Mouse (Mus musculus): ENCODE results near the gene Trappc2l. TPM values are rescaled to one million over a fixed set of nuclear protein-coding genes. Genes with fewer than 3 reads are reported as not detected.

The Trappc2l gene
- total RNA-seq, 1 experiment, result 56.1 TPM

- Histone ChIP-seq H3K4me1 (ENCODE audit: control insufficient read depth in 2 of 2, insufficient read depth in 2 of 2, low read length in 2 of 2, poor library complexity in 1 of 2) (peaks cover 1 to 24% of the 10 kb centered on the region in 2 experiments; a peak in 3 of 4 replicates), H3K4me3 (ENCODE audit: insufficient read depth in 1 of 2, low read depth in 1 of 2, low read length in 2 of 2, poor library complexity in 1 of 2, severe bottlenecking in 1 of 2) (no peak overlapping the region), H3K9ac (ENCODE audit: insufficient read depth, low read depth, low read length, poor library complexity, severe bottlenecking) (no peak overlapping the region), H3K36me3 (ENCODE audit: control insufficient read depth, insufficient read depth, low read length, poor library complexity, severe bottlenecking) (no peaks in the 10 kb centered on the region), H3K27ac (ENCODE audit: insufficient read depth, low read depth, low read length, poor library complexity, severe bottlenecking) (no peak overlapping the region; the same call in 1 of the 2 replicates), H3K9me3 (ENCODE audit: control insufficient read depth, insufficient read depth, low read depth, low read length) (no peaks in the 10 kb centered on the region)
- TF ChIP-seq CHD2 (IDR thresholded peaks at IDR 0.05; ENCODE audit: low read depth, low read length) (no peak), ZC3H11A (IDR thresholded peaks at IDR 0.05; ENCODE audit: borderline replicate concordance, low read depth, low read length) (no peak), HCFC1 (IDR thresholded peaks at IDR 0.05; ENCODE audit: borderline replicate concordance, insufficient read depth, low read length) (no peak), MAFK (IDR thresholded peaks at IDR 0.05; ENCODE audit: insufficient read depth, low read depth, low read length) (no peak), ZNF384 (IDR thresholded peaks at IDR 0.05; ENCODE audit: low read depth, low read length) (no peak)
- no peak for DNase-seq (ENCODE audit: low read depth, low spot score)
- in situ Hi-C loops (cut with MboI; ENCODE audit: low sequenced_read_pairs in 2 of 2, unreplicated experiment in 2 of 2), result no loop called here
Observed at GRCm38 (mm10) chr8:122580926-122581325, 30.5 kb upstream of the Trappc2l start.

GRCm38 (mm10) chr8:122584981-122585380, 26.5 kb upstream of the Trappc2l start:
- Histone ChIP-seq H3K4me1 (ENCODE audit: control insufficient read depth in 2 of 2, insufficient read depth in 2 of 2, low read length in 2 of 2, poor library complexity in 1 of 2) (peaks cover 0 to 30% of the 10 kb centered on the region in 2 experiments; a peak in 2 of 4 replicates), H3K9ac (ENCODE audit: insufficient read depth, low read depth, low read length, poor library complexity, severe bottlenecking) (no peak overlapping the region), H3K9me3 (ENCODE audit: control insufficient read depth, insufficient read depth, low read depth, low read length) (no peaks in the 10 kb centered on the region), H3K27ac (ENCODE audit: insufficient read depth, low read depth, low read length, poor library complexity, severe bottlenecking) (no peak overlapping the region), H3K36me3 (ENCODE audit: control insufficient read depth, insufficient read depth, low read length, poor library complexity, severe bottlenecking) (no peaks in the 10 kb centered on the region), H3K4me3 (ENCODE audit: insufficient read depth in 1 of 2, low read depth in 1 of 2, low read length in 2 of 2, poor library complexity in 1 of 2, severe bottlenecking in 1 of 2) (no peak overlapping the region)
- in situ Hi-C loops (cut with MboI; ENCODE audit: low sequenced_read_pairs in 2 of 2, unreplicated experiment in 2 of 2), result no loop called here
- DNase-seq (ENCODE audit: low read depth, low spot score), result no peak
- TF ChIP-seq MAFK (IDR thresholded peaks at IDR 0.05; ENCODE audit: insufficient read depth, low read depth, low read length) (no peak), CHD2 (IDR thresholded peaks at IDR 0.05; ENCODE audit: low read depth, low read length) (no peak), HCFC1 (IDR thresholded peaks at IDR 0.05; ENCODE audit: borderline replicate concordance, insufficient read depth, low read length) (no peak), ZNF384 (IDR thresholded peaks at IDR 0.05; ENCODE audit: low read depth, low read length) (no peak), ZC3H11A (IDR thresholded peaks at IDR 0.05; ENCODE audit: borderline replicate concordance, low read depth, low read length) (no peak)

GRCm38 (mm10) chr8:122585411-122585891, 26.0 kb upstream of the Trappc2l start:
- no peak overlapping the region for H3K27ac ChIP-seq (ENCODE audit: insufficient read depth, low read depth, low read length, poor library complexity, severe bottlenecking)
- peaks cover 0 to 27% of the 10 kb centered on the region in 2 experiments; a peak in 2 of 4 replicates for H3K4me1 ChIP-seq (ENCODE audit: control insufficient read depth in 2 of 2, insufficient read depth in 2 of 2, low read length in 2 of 2, poor library complexity in 1 of 2)
- no peak overlapping the region for H3K4me3 ChIP-seq (ENCODE audit: insufficient read depth in 1 of 2, low read depth in 1 of 2, low read length in 2 of 2, poor library complexity in 1 of 2, severe bottlenecking in 1 of 2)
- no peak for DNase-seq (ENCODE audit: low read depth, low spot score)
- in situ Hi-C loops (cut with MboI; ENCODE audit: low sequenced_read_pairs in 2 of 2, unreplicated experiment in 2 of 2), result no loop called here
- H3K9ac ChIP-seq (ENCODE audit: insufficient read depth, low read depth, low read length, poor library complexity, severe bottlenecking), result no peak overlapping the region
- H3K36me3 ChIP-seq (ENCODE audit: control insufficient read depth, insufficient read depth, low read length, poor library complexity, severe bottlenecking), result no peaks in the 10 kb centered on the region
- no peaks in the 10 kb centered on the region for H3K9me3 ChIP-seq (ENCODE audit: control insufficient read depth, insufficient read depth, low read depth, low read length)
- no peak for TF ChIP-seq CHD2 (IDR thresholded peaks at IDR 0.05; ENCODE audit: low read depth, low read length)
- TF ChIP-seq ZC3H11A (IDR thresholded peaks at IDR 0.05; ENCODE audit: borderline replicate concordance, low read depth, low read length), result no peak
- no peak for TF ChIP-seq MAFK (IDR thresholded peaks at IDR 0.05; ENCODE audit: insufficient read depth, low read depth, low read length)
- TF ChIP-seq ZNF384 (IDR thresholded peaks at IDR 0.05; ENCODE audit: low read depth, low read length), result no peak
- no peak for TF ChIP-seq HCFC1 (IDR thresholded peaks at IDR 0.05; ENCODE audit: borderline replicate concordance, insufficient read depth, low read length)

GRCm38 (mm10) chr8:122586171-122586570, 25.3 kb upstream of the Trappc2l start:
- H3K9me3 ChIP-seq (ENCODE audit: control insufficient read depth, insufficient read depth, low read depth, low read length), result no peaks in the 10 kb centered on the region
- peaks cover 0 to 21% of the 10 kb centered on the region in 2 experiments; a peak in 2 of 4 replicates for H3K4me1 ChIP-seq (ENCODE audit: control insufficient read depth in 2 of 2, insufficient read depth in 2 of 2, low read length in 2 of 2, poor library complexity in 1 of 2)
- TF ChIP-seq CHD2 (IDR thresholded peaks at IDR 0.05; ENCODE audit: low read depth, low read length) (no peak), MAFK (IDR thresholded peaks at IDR 0.05; ENCODE audit: insufficient read depth, low read depth, low read length) (no peak), HCFC1 (IDR thresholded peaks at IDR 0.05; ENCODE audit: borderline replicate concordance, insufficient read depth, low read length) (no peak), ZC3H11A (IDR thresholded peaks at IDR 0.05; ENCODE audit: borderline replicate concordance, low read depth, low read length) (no peak)
- in situ Hi-C loops (cut with MboI; ENCODE audit: low sequenced_read_pairs in 2 of 2, unreplicated experiment in 2 of 2), result no loop called here
- no peak overlapping the region for H3K27ac ChIP-seq (ENCODE audit: insufficient read depth, low read depth, low read length, poor library complexity, severe bottlenecking)
- no peak for DNase-seq (ENCODE audit: low read depth, low spot score)
- no peak overlapping the region for H3K4me3 ChIP-seq (ENCODE audit: insufficient read depth in 1 of 2, low read depth in 1 of 2, low read length in 2 of 2, poor library complexity in 1 of 2, severe bottlenecking in 1 of 2)
- H3K36me3 ChIP-seq (ENCODE audit: control insufficient read depth, insufficient read depth, low read length, poor library complexity, severe bottlenecking), result no peaks in the 10 kb centered on the region
- H3K9ac ChIP-seq (ENCODE audit: insufficient read depth, low read depth, low read length, poor library complexity, severe bottlenecking), result no peak overlapping the region

Data from ES-E14 (cell line).